Mouse (Mus musculus) left cerebral cortex, adult 2 months (tissue): Measurements from ENCODE around the gene Kirrel. TPM values are rescaled to one million over a fixed set of nuclear protein-coding genes. Genes with fewer than 3 reads are reported as not detected.

Source experiments
- DNase-seq, 2 experiments: peaks; one replicate each; pipeline ENCODE4 v3.0.0; 2021 to 2022; ENCODE audit warnings: low spot score in 2 of 2, mixed read lengths in 1 of 2; ENCODE audit errors: extremely low spot score in 1 of 2
- H3K27ac ChIP-seq: fragments of 200-600 bp; 2 replicates; pipeline ENCODE4 v1.8.1; 2022
- H3K4me3 ChIP-seq: fragments of 200-600 bp; 2 replicates; pipeline ENCODE4 v1.8.1; 2022
- CTCF ChIP-seq: fragments of 200-600 bp; IDR thresholded peaks from 2 replicates; pipeline ENCODE4 v1.8.1; 2022; ENCODE audit warnings: antibody characterized with exemption, mild to moderate bottlenecking, moderate library complexity
- intact Hi-C: fragments of 180-260 bp; cut with DNase I; formaldehyde crosslinking; loops from one replicate; pipeline ENCODE4 v1.15.1; 2025
- total RNA-seq, 2 experiments: library from RNA; stranded (reverse); gene quantifications; 2 replicates each; pipeline ENCODE4 v1.2.3; 2021

The Kirrel gene
- total RNA-seq, 2 experiments from 2014 or later: 4.3 to 4.9 TPM

DNA sequence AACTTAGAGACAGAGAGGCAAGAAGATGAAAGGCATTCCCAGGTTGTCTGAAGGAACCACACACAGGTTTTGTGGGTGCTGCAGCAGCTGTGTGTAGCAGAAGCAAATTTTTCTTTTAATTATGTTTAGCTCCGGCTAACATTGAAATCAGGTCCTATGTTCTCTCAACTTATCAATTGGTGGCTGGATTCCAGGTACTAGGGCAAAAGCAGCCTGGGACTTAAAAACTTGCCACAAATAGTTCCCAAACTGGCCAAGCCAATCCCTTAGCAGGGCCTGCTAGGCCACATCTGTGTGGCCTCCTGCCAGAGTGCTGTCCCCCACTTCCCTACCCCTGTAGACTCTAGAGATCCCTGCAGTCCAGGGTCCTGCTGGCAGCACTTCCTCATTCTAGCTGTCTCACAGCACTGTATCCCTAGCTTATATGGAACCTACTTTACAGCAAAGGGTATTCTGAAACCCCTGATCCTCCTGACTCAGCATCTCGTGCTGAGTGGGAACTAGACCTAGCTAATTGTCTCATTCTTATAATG, 23.2 kb downstream of the Kirrel start:
- intact Hi-C loops: no loop called here
- DNase-seq: no peak
- Histone ChIP-seq H3K4me3 (no peak overlapping the region), H3K27ac (peak overlapping the region; percentile 18; the same call in 1 of the 2 replicates)
- TF ChIP-seq CTCF: no peak

GRCm38 (mm10) chr3:87150689-87151244, 23.8 kb downstream of the Kirrel start:
- intact Hi-C loops: no loop called here
- TF ChIP-seq CTCF: no peak
- no peak for DNase-seq
- Histone ChIP-seq H3K4me3 (no peak overlapping the region), H3K27ac (peak overlapping the region; percentile 18; the same call in 1 of the 2 replicates)

DNA sequence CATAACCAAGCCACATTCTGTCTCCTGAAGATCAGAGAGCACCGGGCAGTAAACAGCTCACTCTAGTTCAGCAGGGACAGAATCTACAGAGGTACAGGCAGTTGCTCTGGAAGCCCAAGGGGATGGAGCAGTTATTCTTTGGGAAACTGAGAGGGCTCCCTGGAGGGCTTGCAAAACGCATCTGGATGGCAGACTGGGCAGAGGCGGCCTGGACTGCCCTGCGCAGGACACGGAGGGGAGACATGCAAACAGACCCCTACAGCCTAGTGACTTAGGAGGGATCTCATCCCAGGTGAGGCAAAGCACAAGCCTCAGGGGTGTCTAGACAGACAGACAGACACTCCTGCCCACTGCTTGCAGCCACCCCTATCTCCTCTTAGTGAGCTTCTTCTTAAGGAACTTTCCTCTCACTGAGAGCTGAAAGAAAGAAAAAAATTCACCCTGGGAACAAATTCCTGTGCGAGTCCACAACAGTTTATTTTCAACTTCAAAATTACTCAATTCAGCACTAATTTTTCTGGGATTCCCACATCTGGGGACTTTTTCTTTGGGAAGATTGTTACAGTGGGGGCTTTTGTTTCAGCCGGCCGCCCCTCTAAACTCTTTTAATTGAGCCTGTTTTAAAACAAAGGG, 24.4 kb downstream of the Kirrel start:
- H3K27ac ChIP-seq: no peak overlapping the region; the same call in 1 of the 2 replicates
- intact Hi-C loops: no loop called here
- H3K4me3 ChIP-seq: no peak overlapping the region
- no peak for TF ChIP-seq CTCF
- DNase-seq: no peak

DNA sequence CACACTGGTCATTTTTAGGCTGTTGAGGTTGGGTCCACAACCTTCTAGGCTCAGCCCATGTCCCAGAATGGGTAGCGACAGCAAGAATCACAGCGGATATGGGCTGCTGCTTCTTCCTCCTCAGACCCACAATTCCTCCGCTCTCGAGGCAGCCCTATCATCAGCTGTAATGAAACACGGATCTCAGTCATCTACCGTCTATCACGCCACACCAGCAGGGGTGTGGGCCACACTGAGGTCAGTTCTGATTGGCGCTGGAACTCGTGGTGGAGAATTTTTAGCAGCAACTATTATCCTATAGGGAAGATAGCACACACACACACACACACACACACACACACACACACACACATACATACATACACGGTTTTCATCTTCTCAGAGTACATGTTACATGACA, 25.1 kb downstream of the Kirrel start:
- no peak for TF ChIP-seq CTCF
- no peak overlapping the region for H3K4me3 ChIP-seq
- DNase-seq: no peak
- intact Hi-C loops: no loop called here
- no peak overlapping the region for H3K27ac ChIP-seq

- no peak for DNase-seq
- H3K4me3 ChIP-seq: no peak overlapping the region
- intact Hi-C loops: no loop called here
- no peak overlapping the region for H3K27ac ChIP-seq
- TF ChIP-seq CTCF: no peak
Observed at GRCm38 (mm10) chr3:87144476-87145240, 29.9 kb downstream of the Kirrel start.

- no peak for DNase-seq
- no peak overlapping the region for H3K27ac ChIP-seq
- intact Hi-C loops: no loop called here
- no peak for TF ChIP-seq CTCF
- no peak overlapping the region for H3K4me3 ChIP-seq
Observed at GRCm38 (mm10) chr3:87140284-87140683, 34.3 kb downstream of the Kirrel start.

- H3K27ac ChIP-seq: no peak overlapping the region
- no peak overlapping the region for H3K4me3 ChIP-seq
- DNase-seq: no peak
- intact Hi-C loops: no loop called here
- TF ChIP-seq CTCF: no peak
Observed at GRCm38 (mm10) chr3:87136782-87137181, 37.8 kb downstream of the Kirrel start.

- no peak for DNase-seq
- intact Hi-C loops: no loop called here
- Histone ChIP-seq H3K4me3 (no peak overlapping the region), H3K27ac (no peak overlapping the region)
- TF ChIP-seq CTCF: no peak
Observed at GRCm38 (mm10) chr3:87134951-87135350, 39.6 kb downstream of the Kirrel start.

DNA sequence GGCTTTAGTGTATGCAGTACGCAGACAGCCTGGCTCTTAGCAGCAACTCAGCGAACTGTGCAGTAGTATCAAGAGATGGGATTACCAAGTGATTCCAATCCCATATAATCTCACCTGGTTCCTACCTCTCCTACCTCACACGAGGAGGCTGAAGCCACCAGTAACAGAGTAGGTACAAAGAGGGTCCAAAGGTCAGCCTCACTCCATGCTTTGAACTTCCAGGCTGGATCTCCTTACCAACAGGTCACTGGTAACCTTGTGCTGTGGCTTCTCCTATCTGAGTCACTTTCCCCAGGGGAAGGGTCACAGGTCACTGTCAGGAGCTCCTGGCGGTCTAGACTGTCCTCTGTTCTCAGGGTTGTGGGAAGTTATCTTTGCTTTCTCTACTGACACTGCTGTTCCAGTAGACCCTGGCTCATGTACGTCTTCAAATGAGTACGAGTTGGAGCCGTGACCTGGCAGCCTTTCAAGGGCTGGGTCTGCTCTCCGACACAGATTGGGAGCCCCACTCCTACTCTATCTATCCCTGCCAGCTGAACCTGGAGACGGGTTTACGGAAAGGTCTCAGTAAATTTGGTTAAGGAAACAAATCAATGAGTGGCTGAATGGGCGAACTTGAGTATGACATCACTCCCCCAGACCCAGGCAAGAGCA, 42.7 kb downstream of the Kirrel start:
- no peak for DNase-seq
- intact Hi-C loops: no loop called here
- TF ChIP-seq CTCF: no peak
- no peak overlapping the region for H3K27ac ChIP-seq
- no peak overlapping the region for H3K4me3 ChIP-seq

GRCm38 (mm10) chr3:87130933-87131332, 43.6 kb downstream of the Kirrel start:
- no peak overlapping the region for H3K4me3 ChIP-seq
- intact Hi-C loops: no loop called here
- no peak for TF ChIP-seq CTCF
- no peak overlapping the region for H3K27ac ChIP-seq
- no peak for DNase-seq

- no peak overlapping the region for H3K27ac ChIP-seq
- DNase-seq: no peak
- TF ChIP-seq CTCF: no peak
- no peak overlapping the region for H3K4me3 ChIP-seq
- intact Hi-C loops: no loop called here
Observed at GRCm38 (mm10) chr3:87123795-87124194, 50.8 kb downstream of the Kirrel start.

DNA sequence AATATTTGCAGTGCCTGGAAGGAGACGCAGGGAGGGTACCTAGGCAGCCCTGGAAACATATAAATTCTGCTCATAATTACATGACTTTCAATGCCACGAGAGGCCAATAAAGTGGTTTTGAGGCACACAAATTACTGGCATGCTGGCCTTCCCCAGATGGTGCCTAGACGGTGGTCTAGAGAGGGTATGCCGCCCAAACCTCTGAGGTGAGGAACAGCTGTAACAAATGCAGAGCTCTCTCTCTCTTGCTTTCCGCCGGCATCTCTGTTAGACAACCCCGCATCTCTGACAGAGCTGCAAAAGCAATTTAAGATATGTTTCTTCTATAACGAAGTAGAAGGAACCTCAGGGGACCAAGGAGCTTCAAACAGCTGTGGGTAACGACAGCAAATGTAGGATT, 56.3 kb downstream of the Kirrel start:
- Histone ChIP-seq H3K27ac (no peak overlapping the region), H3K4me3 (no peak overlapping the region)
- no peak for TF ChIP-seq CTCF
- intact Hi-C loops: no loop called here
- DNase-seq: no peak
